Mouse (Mus musculus) hindbrain, embryonic 15.5 days (tissue): ENCODE data around the gene Dnaja3. TPM values are rescaled to one million over a fixed set of nuclear protein-coding genes. Genes with fewer than 3 reads are reported as not detected.
A peak's percentile ranks its signal among the peaks of the same experiment; 100 is the strongest.
"Not testable (repeated sequence)": the region's sequence is repeated elsewhere in the genome, so short reads cannot be mapped to it uniquely, and the experiment has no call there.

Experiments
- ATAC-seq: fragments of 200-750 bp; cut with Nextera tagmentation; 2 replicates; pipeline ENCODE4 v1.8.0; 2017; ENCODE audit warnings: low read depth, moderate number of reproducible peaks, moderate TSS enrichment; ENCODE audit not compliant: low FRiP score
- H3K27ac ChIP-seq: fragments of 300-500 bp; sonication (generic); replicated peaks from 2 replicates; pipeline ENCODE4 v1.5.1; 2015; ENCODE audit warnings: mild to moderate bottlenecking, inconsistent platforms
- H3K27me3 ChIP-seq: fragments of 300-500 bp; sonication (generic); 2 replicates; pipeline ENCODE4 v1.6.1; 2015; ENCODE audit warnings: control low read depth, inconsistent platforms
- H3K36me3 ChIP-seq: fragments of 300-500 bp; sonication (generic); 2 replicates; pipeline ENCODE4 v1.6.1; 2015; ENCODE audit warnings: control low read depth, inconsistent platforms
- H3K4me1 ChIP-seq: fragments of 300-500 bp; sonication (generic); replicated peaks from 2 replicates; pipeline ENCODE4 v1.6.1; 2015; ENCODE audit warnings: control low read depth, inconsistent platforms
- H3K4me2 ChIP-seq: fragments of 300-500 bp; sonication (generic); 2 replicates; pipeline ENCODE4 v1.6.1; 2015; ENCODE audit warnings: moderate library complexity, mild to moderate bottlenecking, inconsistent platforms
- H3K4me3 ChIP-seq: fragments of 300-500 bp; sonication (generic); 2 replicates; pipeline ENCODE4 v1.5.1; 2015; ENCODE audit warnings: mild to moderate bottlenecking, inconsistent platforms
- H3K9ac ChIP-seq: fragments of 300-500 bp; sonication (generic); 2 replicates; pipeline ENCODE4 v1.6.1; 2015; ENCODE audit warnings: inconsistent platforms
- H3K9me3 ChIP-seq: fragments of 300-500 bp; sonication (generic); 2 replicates; pipeline ENCODE4 v1.6.1; 2016; ENCODE audit warnings: control low read depth, inconsistent platforms
- WGBS: fragments of 180-500 bp; shearing (Covaris S2); methylation state at CpG from one replicate; pipeline ENCODE4 v1.1.7; 2015; 5-methylcytosine and 5-hydroxymethylcytosine counted together
- polyA plus RNA-seq: library from polyadenylated mRNA; unstranded; fragments of >200 nt; fragmentation: Nextera tagmentation; extraction: Ambion mirVana; gene quantifications from 2 replicates; pipeline ENCODE4 v1.2.1, GENCODE M21; 2015

Gene Dnaja3
- polyA plus RNA-seq, 1 experiment from 2014 or later: 63.9 TPM

DNA sequence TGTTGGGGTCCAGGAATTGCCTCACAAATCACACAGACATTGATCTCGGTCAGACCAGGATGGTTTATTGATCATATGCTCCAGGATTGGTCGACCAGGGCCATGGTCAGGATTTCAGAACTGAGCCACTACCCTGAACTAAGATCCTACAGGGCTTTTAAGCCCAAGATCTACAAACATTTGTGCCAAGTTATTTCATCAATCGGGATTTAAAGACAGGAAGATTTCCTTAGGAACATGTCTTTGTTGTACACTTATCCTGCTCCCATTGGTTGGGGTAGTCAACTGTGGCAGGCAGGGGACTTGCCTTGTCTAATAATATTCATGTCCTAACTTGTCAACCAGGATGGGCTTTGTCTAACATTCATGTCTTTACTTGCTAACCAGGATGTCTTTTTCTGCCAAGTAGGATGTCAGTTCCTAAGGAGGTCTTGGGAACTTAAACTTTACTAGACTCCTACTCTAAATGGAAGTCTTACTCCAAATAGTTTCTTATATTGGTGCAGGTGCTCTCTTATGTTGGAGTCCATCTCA, 41.2 kb downstream of the Dnaja3 start:
- H3K36me3 ChIP-seq, H3K4me2 ChIP-seq, ATAC-seq, H3K27ac ChIP-seq, H3K4me3 ChIP-seq, H3K9me3 ChIP-seq, H3K27me3 ChIP-seq, H3K9ac ChIP-seq: not testable (repeated sequence)
- 79% methylated on average over 3 of the region's 3 CpGs for WGBS
- peaks cover 37% of the 10 kb centered on the region for H3K4me1 ChIP-seq

GRCm38 (mm10) chr16:4682628-4683179, 42.9 kb downstream of the Dnaja3 start:
- no peak for ATAC-seq
- Histone ChIP-seq H3K4me3 (peak overlapping the region; percentile 82), H3K36me3 (peaks cover 3% of the 10 kb centered on the region), H3K4me1 (peaks cover 37% of the 10 kb centered on the region), H3K9ac (no peak overlapping the region), H3K27me3 (no peaks in the 10 kb centered on the region), H3K9me3 (no peaks in the 10 kb centered on the region), H3K4me2 (peak overlapping the region; percentile 93), H3K27ac (peak overlapping the region; percentile 89; the same call in 1 of the 2 replicates)
- WGBS: 84% methylated on average over 4 of the region's 4 CpGs

GRCm38 (mm10) chr16:4683193-4683580, 43.4 kb downstream of the Dnaja3 start:
- ATAC-seq: no peak
- Histone ChIP-seq H3K27me3 (no peaks in the 10 kb centered on the region), H3K4me2 (peak overlapping the region; percentile 93)

GRCm38 (mm10) chr16:4683581-4684456, 44.0 kb downstream of the Dnaja3 start:
- ATAC-seq: peak; percentile 93
- peaks cover 10% of the 10 kb centered on the region for H3K36me3 ChIP-seq
- H3K9me3 ChIP-seq: no peaks in the 10 kb centered on the region
- peak overlapping the region; percentile 82 for H3K4me3 ChIP-seq
- H3K4me2 ChIP-seq: peak overlapping the region; percentile 93
- H3K4me1 ChIP-seq: peaks cover 26% of the 10 kb centered on the region
- under 1% methylated on average over 54 of the region's 54 CpGs for WGBS
- H3K27ac ChIP-seq: peak overlapping the region; percentile 89
- H3K27me3 ChIP-seq: no peaks in the 10 kb centered on the region
- peak overlapping the region; percentile 94 for H3K9ac ChIP-seq

More at GRCm38 (mm10) chr16:4683193-4683580, 43.4 kb downstream of the Dnaja3 start:
- H3K36me3 ChIP-seq: peaks cover 6% of the 10 kb centered on the region
- peak overlapping the region; percentile 94 for H3K9ac ChIP-seq
- WGBS: 33% methylated on average over 9 of the region's 9 CpGs
- peak overlapping the region; percentile 82 for H3K4me3 ChIP-seq
- H3K27ac ChIP-seq: peak overlapping the region; percentile 89
- H3K4me1 ChIP-seq: peaks cover 32% of the 10 kb centered on the region
- H3K9me3 ChIP-seq: no peaks in the 10 kb centered on the region

DNA sequence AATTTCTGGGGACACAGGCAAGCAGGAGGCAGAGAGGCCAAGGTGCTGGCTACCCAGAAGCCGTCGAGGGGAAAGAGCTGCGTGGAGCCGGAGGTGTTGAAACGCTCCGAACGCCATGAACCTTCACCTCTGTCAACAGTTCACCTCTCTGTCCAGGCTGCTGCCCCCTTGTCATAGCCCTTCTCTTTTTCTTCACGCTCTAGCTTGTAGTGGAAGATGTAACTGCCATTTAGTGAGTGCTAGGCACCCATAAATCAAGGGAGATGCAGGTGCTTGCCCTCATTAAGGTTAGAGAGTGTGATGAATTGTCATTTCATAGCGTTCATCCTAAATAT, 44.6 kb downstream of the Dnaja3 start:
- Histone ChIP-seq H3K4me3 (peak overlapping the region; percentile 82), H3K4me1 (peaks cover 22% of the 10 kb centered on the region), H3K27ac (peak overlapping the region; percentile 89), H3K27me3 (no peaks in the 10 kb centered on the region), H3K36me3 (peaks cover 15% of the 10 kb centered on the region), H3K9me3 (no peaks in the 10 kb centered on the region), H3K4me2 (peak overlapping the region; percentile 93), H3K9ac (peak overlapping the region; percentile 94)
- 3% methylated on average over 9 of the region's 9 CpGs for WGBS
- ATAC-seq: no peak

GRCm38 (mm10) chr16:4689371-4689770, 49.6 kb downstream of the Dnaja3 start:
- H3K4me2 ChIP-seq, H3K9ac ChIP-seq, H3K4me3 ChIP-seq, H3K27ac ChIP-seq, H3K27me3 ChIP-seq, ATAC-seq, H3K9me3 ChIP-seq: not testable (repeated sequence)
- Histone ChIP-seq H3K4me1 (peaks cover 15% of the 10 kb centered on the region), H3K36me3 (peaks cover 62% of the 10 kb centered on the region)
- 98% methylated on average over 4 of the region's 4 CpGs for WGBS

DNA sequence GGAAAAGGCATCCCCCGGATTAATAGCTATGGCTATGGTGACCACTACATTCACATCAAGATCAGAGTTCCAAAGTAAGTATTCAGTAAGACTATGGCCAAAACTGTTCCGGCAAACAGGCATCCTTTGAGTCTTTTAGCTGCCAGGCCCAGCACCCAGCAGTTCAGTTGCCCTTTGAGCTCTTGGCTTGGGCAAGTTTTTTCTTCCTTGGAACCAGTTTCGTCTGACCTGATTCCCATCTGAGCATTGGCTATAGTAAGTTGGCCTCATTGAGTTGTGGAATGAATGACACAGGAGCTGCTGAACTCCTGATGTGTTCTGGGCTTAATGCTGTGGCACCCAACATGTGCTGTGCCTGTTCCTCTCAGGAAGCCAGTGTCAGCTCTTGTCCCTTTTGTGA, 61.4 kb downstream of the Dnaja3 start:
- H3K36me3 ChIP-seq: peaks cover 82% of the 10 kb centered on the region
- no peaks in the 10 kb centered on the region for H3K9me3 ChIP-seq
- H3K9ac ChIP-seq: no peak overlapping the region
- no peaks in the 10 kb centered on the region for H3K4me1 ChIP-seq
- WGBS: 98% methylated on average over 3 of the region's 3 CpGs
- H3K4me2 ChIP-seq: no peak overlapping the region
- no peaks in the 10 kb centered on the region for H3K27me3 ChIP-seq
- H3K4me3 ChIP-seq: no peak overlapping the region
- H3K27ac ChIP-seq: no peak overlapping the region
- no peak for ATAC-seq

GRCm38 (mm10) chr16:4702646-4703045, 62.9 kb downstream of the Dnaja3 start:
- no peak overlapping the region for H3K27ac ChIP-seq
- peaks cover 82% of the 10 kb centered on the region for H3K36me3 ChIP-seq
- H3K9me3 ChIP-seq: no peaks in the 10 kb centered on the region
- H3K4me1 ChIP-seq: no peaks in the 10 kb centered on the region
- H3K9ac ChIP-seq: no peak overlapping the region
- H3K4me2 ChIP-seq: no peak overlapping the region
- ATAC-seq: no peak
- no peak overlapping the region for H3K4me3 ChIP-seq
- H3K27me3 ChIP-seq: no peaks in the 10 kb centered on the region
- 66% methylated on average over 1 of the region's 1 CpGs for WGBS

GRCm38 (mm10) chr16:4705541-4705940, 65.8 kb downstream of the Dnaja3 start:
- H3K4me3 ChIP-seq: no peak overlapping the region
- no peak overlapping the region for H3K27ac ChIP-seq
- H3K27me3 ChIP-seq: no peaks in the 10 kb centered on the region
- no peak overlapping the region for H3K9ac ChIP-seq
- no peak overlapping the region for H3K4me2 ChIP-seq
- H3K9me3 ChIP-seq: no peaks in the 10 kb centered on the region
- 78% methylated on average over 4 of the region's 4 CpGs for WGBS
- ATAC-seq: no peak
- peaks cover 63% of the 10 kb centered on the region for H3K36me3 ChIP-seq
- H3K4me1 ChIP-seq: no peaks in the 10 kb centered on the region

DNA sequence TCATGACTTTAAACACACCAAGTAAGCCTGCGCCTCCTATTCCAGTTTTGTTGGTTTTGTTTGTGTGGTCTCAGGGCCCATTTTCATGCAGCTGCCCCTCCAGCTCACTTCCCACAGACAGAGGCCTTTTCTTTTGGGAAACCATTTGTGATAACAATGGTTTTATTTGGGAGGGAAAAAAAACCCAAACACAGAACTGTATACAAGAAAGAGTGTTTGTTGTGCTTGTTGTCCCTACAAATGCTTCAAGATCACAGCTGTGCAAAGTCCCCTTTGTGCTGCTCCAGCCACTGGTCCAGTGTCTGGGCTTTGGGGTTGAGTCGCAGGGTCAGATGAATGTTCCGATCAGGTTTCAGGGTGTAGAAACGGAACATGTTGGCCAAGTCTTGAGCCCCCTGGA, 71.4 kb downstream of the Dnaja3 start:
- Histone ChIP-seq H3K27ac (no peak overlapping the region), H3K9ac (no peak overlapping the region), H3K36me3 (peaks cover 47% of the 10 kb centered on the region), H3K9me3 (no peaks in the 10 kb centered on the region), H3K4me3 (no peak overlapping the region), H3K4me1 (no peaks in the 10 kb centered on the region), H3K4me2 (no peak overlapping the region), H3K27me3 (no peaks in the 10 kb centered on the region)
- no peak for ATAC-seq
- WGBS: 89% methylated on average over 4 of the region's 4 CpGs

DNA sequence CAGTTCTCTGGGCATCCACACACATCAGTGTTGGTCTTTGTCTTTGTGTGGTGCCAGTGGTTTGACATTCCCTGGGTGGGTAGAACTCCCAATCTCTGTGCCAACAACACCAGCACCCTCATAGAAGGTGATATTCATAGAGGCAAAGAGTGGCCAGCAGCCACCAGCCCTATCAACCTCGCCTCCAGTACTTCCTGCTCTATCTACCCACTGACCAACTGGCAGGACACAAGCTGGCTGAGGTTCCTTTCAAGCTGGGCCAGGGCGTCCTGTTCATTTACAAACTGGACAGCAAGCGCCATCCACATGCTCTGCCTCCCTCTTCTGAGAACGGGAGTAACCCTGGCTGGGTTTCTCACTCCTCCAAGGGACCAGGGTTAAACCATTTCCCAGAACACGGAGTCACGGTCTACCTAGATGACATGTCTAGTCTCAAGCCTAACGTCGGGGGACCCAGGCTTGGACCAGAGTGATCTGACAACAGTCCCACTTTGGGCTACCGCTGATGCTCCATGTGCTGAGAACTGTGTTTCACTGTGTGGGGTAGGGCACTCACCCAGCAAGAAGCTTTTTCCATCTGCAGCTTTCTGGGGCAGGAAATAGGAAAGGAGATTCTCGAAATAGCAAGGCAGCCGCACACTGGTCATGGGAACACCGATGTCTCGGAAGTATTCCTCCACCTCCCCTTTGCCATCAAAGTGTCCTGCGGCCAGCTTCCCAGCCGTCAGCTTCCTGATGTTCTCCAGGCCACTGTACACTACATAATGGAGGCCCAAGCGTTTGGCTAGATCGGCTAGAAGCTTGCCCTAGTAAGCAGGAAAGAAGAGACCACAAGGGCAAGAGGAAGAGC, 74.3 kb downstream of the Dnaja3 start:
- Histone ChIP-seq H3K9me3 (no peaks in the 10 kb centered on the region), H3K27ac (no peak overlapping the region), H3K36me3 (peaks cover 28% of the 10 kb centered on the region), H3K4me2 (no peak overlapping the region), H3K4me3 (no peak overlapping the region), H3K9ac (no peak overlapping the region), H3K4me1 (peaks cover 9% of the 10 kb centered on the region; the same call in 1 of the 2 replicates), H3K27me3 (no peaks in the 10 kb centered on the region)
- WGBS: 91% methylated on average over 17 of the region's 17 CpGs
- ATAC-seq: no peak
